Mouse (Mus musculus) CD4-positive helper T cell, adult 2 months (primary cell): ENCODE data around the gene Dnajb3.

Experiments
- DNase-seq: peaks from one replicate; pipeline ENCODE4 v3.0.0-alpha.2; 2012; ENCODE audit warnings: low read depth, missing footprints, low spot score

Dnajb3 gene

DNA sequence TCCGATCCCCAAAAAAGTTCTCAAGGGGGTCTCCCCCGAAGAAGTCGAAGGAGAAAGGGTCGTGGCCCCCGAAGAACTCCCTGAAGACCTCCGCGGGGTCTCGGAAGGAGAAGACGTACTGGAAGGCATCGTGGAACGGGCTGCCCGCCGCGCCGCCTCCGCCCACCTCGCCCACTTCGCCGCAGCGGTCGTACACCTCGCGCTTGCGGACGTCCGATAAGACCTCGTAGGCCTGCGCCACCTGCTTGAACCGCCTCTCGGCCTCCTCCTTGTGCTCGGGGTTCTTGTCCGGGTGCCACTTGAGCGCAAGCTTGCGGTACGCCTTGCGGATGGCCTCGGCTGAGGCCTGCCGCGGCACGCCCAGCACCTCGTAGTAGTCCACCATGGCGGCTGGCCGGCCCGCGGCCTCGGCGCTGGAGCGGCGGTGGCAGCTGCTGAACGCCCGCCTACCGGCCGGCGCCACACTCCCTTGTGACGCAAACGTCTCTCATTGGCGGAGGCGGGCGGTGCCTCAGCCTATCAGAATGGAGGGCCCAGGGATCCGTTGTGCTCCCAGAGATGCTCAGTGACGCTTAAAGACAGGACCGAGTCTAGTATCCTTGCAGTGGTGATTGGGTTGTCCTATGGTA is at the start of gene Dnajb3:
Dnajb3 (minus strand) TSS at position 489 of the 629 bp plus-strand sequence.
- peak; percentile 67 for DNase-seq

DNA sequence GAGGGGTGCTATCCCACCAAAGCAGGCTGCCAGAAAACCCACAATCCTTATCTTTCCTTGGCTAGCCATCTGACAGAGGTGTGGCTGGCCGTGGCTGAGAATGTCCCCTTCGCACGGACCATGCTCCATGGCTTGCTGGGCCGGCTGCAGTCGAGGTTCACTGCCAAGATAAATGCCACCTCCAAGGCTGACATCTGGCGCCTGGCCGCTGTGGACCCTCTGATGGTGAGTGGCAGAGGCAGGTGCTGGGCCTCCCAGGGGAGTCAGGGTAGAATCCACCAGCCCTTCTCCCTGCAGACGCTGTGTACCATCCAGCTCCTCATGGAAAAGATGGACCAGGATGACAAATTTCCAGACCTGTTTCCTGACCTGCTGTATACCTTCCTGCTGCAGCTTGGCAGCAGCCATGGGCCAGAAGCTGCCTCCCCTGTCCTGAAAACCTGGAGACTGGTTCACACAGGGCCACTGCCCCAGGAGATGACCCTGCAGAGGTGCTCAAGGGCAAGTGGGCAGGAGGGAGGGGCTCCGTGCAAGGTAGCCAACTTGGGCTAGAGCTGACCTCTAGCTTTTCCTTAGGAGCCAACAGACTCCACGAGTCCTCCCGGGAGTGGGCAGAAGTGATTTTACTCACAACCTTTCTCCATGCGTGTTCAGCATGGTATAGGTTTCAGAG is 49.3 kb upstream of the Dnajb3 start:
- DNase-seq, result no peak

DNA sequence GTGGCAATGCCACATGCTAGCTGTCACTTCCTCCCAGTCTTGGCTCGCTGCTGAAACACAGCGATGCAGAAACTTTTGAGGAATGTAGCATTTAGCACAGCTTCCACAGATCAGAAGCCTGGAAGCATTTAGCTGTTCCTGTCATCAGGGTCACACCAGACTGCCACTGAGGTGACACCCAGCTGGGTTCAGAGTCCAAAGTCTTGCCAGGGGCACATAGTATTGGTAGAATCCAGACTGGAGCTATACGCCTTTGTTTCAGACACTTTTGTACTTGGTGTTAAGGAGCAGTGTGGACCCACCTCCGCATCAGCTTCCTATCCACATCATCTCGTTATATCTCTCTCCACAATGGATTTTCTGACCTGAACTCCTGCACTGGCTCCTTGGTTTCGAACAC is 48.0 kb upstream of the Dnajb3 start:
- DNase-seq, result no peak

DNA sequence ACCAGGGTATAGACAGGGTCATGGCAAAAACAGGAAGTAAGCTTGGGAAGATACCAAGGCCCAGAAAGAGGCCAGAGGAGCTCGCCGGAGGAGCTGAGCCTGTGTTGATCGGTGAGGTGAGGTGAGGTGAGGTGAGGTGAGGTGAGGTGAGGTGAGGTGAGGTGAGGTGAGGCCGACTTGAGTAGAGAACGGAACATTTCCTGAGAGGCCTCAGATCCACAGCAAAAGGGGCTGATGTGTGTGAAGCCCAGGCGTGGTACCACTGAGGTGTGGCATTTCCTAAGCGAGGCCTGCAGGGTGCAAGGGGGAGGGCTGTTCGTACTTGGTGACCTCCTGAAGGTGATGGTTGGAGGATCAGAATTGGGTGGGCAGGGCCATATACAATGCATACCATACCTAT is 47.5 kb upstream of the Dnajb3 start:
- DNase-seq, result no peak

DNA sequence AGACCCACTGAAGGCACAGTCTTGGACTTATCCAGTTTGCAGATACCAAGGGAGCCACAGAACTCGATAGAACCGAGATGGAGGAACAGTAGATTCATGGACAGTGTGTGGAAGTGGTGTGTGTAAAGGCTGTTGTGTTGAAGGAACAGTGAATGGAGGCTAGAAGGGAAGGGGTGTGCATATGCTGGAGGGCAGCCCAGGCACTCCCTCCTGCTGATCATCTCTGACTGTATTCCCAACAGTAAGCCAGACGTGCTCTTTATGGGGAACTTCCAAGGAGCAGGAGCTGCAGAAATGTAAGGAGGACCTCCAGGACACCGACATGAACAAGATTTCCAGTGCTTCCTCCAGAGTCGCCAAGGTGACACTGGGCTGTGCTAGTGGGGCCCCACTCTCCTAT is 44.4 kb upstream of the Dnajb3 start:
- no peak for DNase-seq

DNA sequence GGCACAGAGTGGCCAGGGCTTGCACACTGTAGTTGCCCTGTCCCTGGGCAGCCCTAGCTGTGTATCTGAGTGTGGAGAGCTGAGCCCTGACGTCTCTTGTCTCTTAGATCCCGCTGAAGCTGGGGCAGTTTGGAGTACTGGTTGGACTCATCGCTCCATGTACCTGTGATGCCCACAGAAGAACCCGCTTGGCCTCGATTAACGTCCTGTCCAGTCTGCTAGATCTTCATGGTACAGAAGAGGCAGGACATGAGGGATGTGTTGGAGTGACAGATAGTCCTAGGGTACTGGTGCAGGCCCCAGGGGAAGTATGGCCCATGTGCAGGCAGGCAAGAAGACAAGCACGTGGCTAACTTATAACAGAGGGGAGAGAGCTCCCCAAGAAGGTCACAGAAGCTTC is 44.0 kb upstream of the Dnajb3 start:
- DNase-seq, result no peak

DNA sequence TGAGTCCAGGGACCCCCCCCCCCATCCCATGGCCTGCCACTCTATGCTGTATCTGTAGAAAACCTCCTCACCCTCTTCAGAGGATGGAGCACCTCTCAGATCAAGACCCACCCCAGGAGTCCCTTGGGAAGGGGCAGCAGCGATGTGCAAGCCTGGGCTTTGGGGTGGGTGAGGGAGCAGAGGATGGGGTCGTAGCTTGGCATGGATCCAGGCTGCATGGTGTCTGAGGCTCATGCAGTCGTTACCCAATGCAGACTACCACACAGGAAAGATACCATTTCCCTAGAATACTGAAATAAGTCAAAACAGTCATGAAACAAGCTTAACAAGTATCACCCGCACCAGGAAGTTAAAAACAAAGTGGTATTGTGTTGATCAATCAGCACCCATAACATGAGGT is 43.1 kb upstream of the Dnajb3 start:
- DNase-seq, result no peak

DNA sequence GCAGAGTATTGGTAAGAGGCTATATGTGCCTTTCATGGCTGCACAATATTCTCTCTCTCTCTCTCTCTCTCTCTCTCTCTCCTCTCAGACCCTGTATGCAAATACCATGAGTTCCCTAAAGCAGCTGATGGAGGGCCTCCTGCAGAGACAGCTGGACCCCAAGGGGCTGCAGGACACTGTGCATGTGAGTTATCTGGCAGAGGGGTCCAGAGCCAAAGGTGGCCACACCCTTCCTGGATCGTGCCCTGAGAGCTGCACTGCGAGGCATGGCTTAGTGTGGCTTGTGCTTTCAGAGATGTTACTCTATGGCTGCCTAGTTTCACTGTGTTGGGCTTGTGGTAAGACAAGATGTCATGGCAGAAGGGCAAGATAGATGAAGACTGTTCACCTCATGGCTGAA is 42.1 kb upstream of the Dnajb3 start:
- DNase-seq, result no peak

DNA sequence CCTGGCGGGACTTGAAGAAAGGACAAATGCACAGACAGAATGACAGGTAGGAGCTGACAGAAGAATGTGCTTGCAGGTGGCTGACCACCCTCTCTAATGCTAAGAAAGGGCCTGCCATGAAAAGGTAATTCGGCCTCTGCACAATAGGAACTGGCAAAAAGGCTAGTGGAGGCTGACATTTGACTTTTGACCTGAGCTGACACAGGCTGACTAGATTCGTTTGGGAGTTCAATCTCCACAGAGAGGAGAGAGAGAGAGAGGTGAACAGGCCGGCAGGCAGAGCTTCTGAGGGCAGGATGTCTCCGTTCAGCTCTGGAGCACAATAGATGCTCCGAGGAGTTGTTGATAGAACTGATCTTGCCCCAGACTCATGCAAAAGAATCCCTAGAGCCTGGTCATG is 40.8 kb upstream of the Dnajb3 start:
- no peak for DNase-seq

DNA sequence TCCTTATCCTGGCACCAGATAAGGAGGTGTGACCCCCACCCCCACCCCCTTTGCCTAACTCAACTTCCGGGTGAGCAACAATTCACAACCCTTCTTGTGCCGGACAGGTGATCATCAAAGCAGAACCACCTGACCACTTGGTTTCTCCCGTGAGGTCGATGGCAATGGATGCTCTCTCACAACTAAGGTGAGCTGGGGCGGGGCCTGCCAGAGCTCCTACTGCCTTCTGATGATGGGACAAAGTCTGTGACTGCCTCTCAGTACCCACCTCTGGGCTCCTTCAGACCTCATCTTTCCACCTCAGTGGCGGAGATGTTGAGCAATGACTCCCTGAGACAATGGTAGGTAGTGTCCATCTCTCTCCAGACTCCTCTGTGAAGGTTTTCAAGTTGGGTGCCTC is 40.3 kb upstream of the Dnajb3 start:
- no peak for DNase-seq

DNA sequence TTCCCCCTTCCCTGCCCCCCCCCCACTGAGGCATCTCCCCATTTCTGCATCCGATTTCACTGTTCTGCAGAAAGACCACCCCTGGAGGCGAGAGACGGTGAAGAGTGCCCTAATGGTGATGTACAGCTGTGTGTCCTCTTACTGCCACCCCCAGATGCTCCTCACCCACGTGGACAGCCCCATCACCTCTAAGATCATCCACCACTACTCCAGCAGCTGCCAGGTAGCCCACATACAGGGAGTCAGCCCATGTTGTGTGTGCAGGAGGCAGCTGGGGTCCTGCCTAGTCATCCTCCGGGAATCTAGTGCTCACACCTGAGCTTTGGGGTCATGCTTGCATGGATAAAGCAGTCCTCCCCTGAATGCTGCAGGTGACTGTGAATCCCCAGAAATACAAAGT is 38.3 kb upstream of the Dnajb3 start:
- DNase-seq, result no peak

DNA sequence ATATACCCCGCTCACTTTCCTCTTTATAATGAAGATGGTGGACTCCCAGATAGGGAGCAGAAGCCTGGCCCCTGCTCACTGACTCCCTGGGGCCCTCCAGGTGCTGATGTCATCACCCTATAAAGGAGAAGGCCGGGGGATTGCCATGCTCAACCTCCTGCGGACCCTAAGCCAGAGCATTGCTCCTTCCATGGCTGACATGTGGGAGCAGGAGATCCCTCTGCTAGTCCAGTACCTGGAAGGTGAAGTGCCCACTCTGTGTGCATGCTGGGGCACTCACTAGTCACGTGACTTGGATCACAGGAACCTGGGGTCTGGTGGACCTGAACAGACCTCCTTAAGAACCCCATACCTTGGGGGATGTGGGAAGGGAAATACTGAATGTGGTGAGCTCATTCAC is 35.0 kb upstream of the Dnajb3 start:
- DNase-seq, result no peak

DNA sequence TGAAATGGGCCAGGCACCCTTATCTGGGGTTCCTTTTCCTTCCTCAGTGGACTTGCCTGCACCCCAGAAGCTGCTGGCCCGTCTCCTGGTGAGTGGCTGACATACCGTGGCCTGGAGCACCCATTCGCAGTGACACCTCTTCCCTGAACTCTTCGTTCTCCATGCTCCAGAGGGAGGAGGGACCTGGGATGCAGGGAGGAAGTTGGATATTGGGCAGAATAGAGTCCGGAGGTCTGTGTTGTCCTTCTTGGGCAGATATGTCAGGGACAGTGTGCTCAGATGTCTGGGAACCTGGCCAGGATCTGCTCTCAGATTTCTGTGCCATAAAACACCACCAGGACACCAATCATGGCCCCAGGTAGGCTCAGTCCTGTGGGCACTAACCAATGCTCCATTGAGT is 34.5 kb upstream of the Dnajb3 start:
- no peak for DNase-seq

DNA sequence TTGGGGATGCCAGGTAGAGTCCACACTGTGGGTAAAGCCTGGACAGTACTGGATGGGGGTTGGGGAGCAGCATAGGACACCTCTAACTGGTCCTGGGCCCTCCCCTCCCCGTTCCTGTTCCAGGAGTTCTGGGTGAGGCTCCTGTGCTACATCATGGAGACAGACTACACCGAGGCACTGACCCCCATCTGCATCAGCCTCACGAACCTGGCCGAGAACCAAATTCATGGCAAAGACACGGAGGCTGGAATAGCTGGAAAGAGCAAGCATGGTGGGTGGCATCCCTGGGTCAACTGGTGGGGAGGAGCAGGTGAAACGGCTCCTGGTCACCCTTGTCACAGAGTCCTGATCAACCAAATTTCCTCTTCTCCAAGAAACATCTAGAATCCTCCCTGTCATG is 33.2 kb upstream of the Dnajb3 start:
- DNase-seq, result no peak

DNA sequence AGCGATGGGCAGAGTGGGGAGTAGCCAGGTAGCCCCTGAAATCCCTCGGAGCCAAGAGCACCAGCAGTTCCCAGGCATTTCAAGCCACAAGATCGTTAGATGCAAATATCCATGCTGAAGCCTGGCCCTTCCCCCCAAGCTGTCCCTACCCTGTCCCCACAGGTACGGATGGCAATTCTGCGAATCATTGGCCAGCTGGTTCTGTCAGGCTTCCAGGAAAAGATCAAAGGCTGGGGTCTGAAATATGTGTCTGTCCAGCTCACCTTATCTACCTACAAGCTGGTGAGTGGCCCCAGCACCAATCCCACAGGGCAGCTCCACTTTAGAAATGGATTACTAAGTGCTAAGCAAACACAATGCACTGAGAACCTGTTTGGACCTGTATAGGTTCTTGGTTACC is 31.7 kb upstream of the Dnajb3 start:
- no peak for DNase-seq

DNA sequence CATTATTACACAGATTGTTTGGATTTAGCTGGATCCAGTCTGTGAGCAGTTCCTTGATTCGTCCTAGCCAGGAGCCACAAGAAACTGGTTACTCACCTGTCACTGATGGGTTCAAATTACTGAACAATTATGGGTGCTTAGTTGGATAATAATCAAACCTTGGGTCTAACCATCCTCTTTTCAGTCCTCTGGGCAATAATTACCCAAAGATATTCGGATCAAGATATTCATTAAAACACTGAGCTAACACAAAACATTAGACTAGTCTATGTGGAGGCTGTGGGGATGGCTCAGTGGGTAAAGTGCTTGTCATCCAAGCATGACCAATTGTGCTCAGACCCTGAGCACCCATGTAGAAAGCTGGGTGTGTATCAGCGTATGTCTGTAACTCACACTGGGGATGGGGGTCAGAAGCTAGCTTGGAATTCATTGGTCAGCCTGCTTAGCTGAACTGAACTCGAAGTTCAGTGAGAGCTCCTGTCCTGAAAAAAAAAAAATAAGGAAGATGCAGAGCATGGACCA is 30.4 kb upstream of the Dnajb3 start:
- DNase-seq, result no peak

DNA sequence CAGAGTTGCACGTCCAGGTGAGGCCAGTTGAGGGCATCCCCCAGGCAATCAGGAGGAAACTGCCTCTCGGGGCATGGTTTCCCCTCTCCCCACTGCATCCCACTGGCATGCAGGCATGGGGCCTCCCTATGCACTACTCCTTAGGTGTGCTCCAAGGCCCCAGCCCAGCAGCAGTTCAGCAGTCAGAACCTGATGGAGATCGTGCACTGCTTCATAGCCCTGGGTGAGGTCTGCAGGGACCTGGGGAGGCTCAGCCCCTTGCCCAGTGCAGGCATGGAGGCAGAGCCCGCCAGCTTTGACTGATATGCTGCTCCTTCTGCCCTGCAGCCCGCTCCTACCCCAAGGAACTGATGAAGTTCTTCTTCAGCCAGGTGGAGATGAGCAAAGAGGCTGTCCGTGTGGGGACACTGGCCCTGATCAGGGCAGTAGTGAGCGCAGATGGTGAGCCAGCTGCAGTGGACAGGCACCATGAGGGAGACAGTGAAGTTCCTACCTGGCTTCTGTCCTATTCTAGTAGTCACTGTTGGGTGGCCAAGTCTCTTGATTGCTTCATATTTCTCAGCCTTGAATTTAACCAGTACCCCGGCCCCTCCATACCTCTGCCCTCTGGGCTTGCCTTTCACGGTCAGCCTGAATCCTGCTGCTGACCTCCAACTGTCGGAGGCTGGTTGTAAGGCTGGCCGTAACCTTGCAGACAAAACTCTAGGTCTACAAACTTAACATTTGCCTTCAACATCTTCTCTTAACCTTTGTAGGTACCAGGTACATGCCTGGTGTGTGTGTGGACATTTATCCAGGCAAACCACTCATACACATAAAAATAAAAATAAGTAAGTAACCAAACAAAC is 29.7 kb upstream of the Dnajb3 start:
- DNase-seq, result no peak

DNA sequence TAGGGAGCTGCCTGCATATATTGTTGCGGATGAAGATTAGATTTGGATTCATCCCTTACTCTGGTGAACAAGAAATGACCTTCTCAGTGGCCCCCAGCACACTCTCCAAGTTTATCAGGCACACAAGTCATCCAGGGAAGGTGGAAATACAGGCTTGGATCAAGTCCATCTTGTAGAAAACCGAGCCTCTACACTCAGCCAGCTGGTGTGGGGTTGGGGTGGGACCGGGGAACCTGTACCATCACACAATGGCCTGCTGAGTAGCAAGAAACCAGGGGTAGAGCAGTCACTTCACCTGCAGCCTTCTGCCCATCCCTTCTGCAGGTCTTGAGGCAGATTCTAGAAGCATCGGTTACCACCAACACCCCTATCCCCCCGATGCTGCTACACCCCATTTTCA is 29.1 kb upstream of the Dnajb3 start:
- no peak for DNase-seq

DNA sequence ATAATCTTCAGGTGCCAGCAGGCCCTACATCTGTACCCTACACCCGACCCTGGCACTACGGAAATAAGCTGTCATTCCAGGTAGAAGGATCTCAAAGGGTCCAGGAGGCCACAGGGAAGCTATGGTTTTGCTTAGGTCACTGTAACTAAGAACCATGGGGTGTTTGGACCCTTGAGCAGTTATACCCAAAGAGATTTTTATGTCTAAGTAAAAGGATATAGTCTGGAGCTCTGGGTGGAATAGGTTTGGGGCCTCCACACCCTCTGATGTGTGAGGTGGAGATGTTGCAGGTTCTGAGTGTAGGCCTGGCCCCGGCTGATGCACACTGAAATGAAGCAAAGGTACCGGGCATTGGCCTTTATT is 28.6 kb upstream of the Dnajb3 start:
- no peak for DNase-seq

DNA sequence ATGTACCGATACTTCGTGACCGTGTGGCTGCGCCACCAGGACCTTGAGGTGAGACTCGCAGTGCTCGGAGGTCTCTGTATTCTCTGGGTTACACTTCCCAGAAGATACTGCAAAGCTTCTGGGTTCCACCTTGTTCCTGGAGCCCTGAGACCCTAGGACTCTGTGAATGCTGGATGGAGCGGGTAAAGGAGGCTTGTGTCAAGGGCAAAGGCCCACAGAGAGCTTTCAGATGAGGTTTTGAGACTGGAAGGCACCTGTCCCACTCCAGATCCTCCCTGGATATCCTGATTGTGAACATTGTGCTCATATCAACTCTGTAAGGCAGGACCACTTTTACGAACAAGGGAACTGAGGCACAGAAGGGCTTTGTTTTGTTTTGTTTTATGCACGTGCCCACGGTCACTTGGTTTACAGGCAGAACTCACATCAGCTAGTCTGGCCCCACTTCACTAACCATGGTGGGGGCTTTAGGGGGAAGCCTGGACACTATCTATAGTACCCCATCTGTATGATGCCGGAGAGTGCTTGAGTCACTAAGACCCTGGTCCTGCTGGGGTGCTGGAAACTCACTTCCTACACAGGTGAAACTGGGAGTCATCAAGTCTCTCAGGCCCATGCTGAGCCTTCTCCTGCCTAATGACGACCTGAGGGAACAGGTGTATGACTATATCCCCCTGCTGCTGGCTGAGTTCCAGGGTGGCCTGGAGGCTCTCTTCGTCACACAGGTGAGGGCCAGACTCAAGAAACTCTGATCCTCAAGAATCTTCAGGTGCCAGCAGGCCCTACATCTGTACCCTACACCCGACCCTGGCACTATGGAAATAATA is 28.1 kb upstream of the Dnajb3 start:
- DNase-seq, result no peak

DNA sequence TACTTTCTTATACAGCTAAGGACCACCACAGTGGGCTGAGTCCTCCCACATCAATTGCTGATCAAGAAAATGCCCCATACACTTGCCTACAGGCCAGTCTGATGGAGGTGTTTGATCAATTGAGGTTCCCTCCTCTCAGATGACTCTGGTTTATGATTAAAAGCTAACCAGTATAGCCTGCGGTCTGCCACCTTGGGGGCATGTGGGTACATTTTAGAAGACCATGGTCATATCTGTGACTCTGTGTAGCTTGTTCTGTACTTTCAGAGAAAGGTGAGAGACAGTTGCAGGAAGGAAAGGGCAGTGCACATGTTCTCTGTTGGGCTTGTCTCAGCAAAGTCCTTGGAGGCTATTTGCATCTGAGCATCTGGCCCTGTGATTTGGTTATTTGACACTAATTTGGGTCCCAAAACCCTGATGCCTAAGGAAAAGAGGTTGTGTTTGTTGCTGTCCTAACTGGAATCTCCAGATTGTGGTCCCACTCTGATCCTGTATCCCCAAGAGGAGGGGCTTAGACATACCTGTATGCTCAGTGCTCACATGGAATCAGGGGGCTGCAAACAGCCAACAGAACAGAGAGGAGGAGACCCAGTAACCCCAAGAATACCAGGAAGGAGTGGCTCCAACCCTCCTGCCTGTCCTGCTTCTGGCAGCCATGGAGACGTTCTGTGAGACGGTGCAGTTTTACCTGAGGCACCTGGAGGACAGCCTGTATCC is 27.2 kb upstream of the Dnajb3 start:
- DNase-seq, result no peak
